Mouse (Mus musculus) forebrain, embryonic 16.5 days (tissue): ENCODE results near the gene Slc11a1. TPM values are rescaled to one million over a fixed set of nuclear protein-coding genes. Genes with fewer than 3 reads are reported as not detected.
A peak's percentile ranks its signal among the peaks of the same experiment; 100 is the strongest.

Experiments used
- ATAC-seq: fragments of 200-750 bp; cut with Nextera tagmentation; 2 replicates; pipeline ENCODE4 v1.8.0; 2017; ENCODE audit warnings: mild to moderate bottlenecking, moderate library complexity
- H3K27ac ChIP-seq: fragments of 300-500 bp; sonication (generic); 2 replicates; pipeline ENCODE4 v1.5.1; 2014; ENCODE audit warnings: low read length, control low read depth
- H3K27me3 ChIP-seq: fragments of 300-500 bp; sonication (generic); replicated peaks from 2 replicates; pipeline ENCODE4 v1.6.1; 2014; ENCODE audit warnings: low read length; ENCODE audit not compliant: control insufficient read depth, insufficient read depth
- H3K36me3 ChIP-seq: fragments of 300-500 bp; sonication (generic); 2 replicates; pipeline ENCODE4 v1.6.1; 2014; ENCODE audit not compliant: control insufficient read depth, insufficient read depth
- H3K4me1 ChIP-seq: fragments of 300-500 bp; sonication (generic); replicated peaks from 2 replicates; pipeline ENCODE4 v1.6.1; 2014; ENCODE audit warnings: low read length; ENCODE audit not compliant: control insufficient read depth, insufficient read depth
- H3K4me2 ChIP-seq: fragments of 300-500 bp; sonication (generic); 2 replicates; pipeline ENCODE4 v1.6.1; 2014; ENCODE audit warnings: mild to moderate bottlenecking, low read length, control low read depth
- H3K4me3 ChIP-seq: fragments of 300-500 bp; sonication (generic); replicated peaks from 2 replicates; pipeline ENCODE4 v1.5.1; 2014; ENCODE audit warnings: mild to moderate bottlenecking, low read length, control low read depth
- H3K9ac ChIP-seq: fragments of 300-500 bp; sonication (generic); replicated peaks from 2 replicates; pipeline ENCODE4 v1.6.1; 2014; ENCODE audit warnings: low read depth, low read length, control low read depth
- H3K9me3 ChIP-seq: fragments of 300-500 bp; sonication (generic); 2 replicates; pipeline ENCODE4 v1.6.1; 2016; ENCODE audit warnings: low read length; ENCODE audit not compliant: control insufficient read depth
- WGBS: fragments of 180-500 bp; shearing (Covaris S2); extraction: QIAGEN DNeasy Blood & Tissue Kit; methylation state at CpG from one replicate; pipeline ENCODE4 v1.1.7; 2014; 5-methylcytosine and 5-hydroxymethylcytosine counted together
- polyA plus RNA-seq: library from polyadenylated mRNA; unstranded; fragments of >200 nt; fragmentation: Nextera tagmentation; extraction: Ambion mirVana; gene quantifications from 2 replicates; pipeline ENCODE4 v1.2.1, GENCODE M21; 2015

The Slc11a1 gene
- polyA plus RNA-seq, 1 experiment from 2014 or later, result 1.5 TPM

DNA sequence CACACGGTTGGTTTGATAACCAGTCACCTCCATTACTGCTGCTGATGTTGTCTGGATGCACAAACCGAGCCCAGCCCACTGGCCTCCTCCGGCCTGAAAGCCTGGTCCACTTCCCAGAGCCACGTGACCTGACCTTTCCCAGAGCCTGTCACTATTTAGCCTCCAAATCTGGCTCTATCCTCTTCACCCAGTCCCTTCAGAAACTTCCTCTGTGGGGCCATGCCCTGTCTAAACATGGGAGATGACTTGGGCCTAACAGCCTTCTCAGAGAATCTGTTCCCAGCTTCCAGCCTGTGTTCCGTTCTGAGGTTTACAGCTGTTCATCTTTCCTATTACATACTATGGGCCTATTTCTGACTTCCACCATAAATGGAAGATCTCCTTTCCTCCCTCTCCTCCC is 11.6 kb upstream of the Slc11a1 start:
- H3K27ac ChIP-seq, result no peak overlapping the region
- no peak overlapping the region for H3K4me3 ChIP-seq
- no peak for ATAC-seq
- H3K9ac ChIP-seq, result no peak overlapping the region
- no peaks in the 10 kb centered on the region for H3K9me3 ChIP-seq
- H3K27me3 ChIP-seq, result no peaks in the 10 kb centered on the region
- no peaks in the 10 kb centered on the region for H3K4me1 ChIP-seq
- WGBS, result 78% methylated on average over 5 of the region's 5 CpGs
- no peak overlapping the region for H3K4me2 ChIP-seq
- no peaks in the 10 kb centered on the region for H3K36me3 ChIP-seq

DNA sequence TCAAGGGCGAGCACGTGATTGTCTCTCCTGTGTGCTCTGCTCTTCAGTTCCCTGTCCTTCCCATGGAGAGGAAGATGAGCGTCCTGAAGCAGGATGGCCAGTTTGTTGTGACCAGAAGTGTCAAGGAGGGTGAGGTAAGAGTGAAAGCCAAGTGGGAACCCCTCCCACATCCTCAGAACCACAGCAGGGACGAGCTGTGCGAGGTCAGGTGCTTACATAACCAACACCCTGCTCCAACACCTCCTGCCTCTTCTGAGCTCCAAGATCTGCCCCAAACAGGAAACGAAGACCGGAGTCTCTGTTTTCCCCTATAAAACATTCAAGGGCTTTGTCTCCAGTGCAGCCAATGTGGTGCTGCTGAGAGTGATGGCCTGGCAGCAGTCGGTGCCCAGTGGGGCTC is 10.7 kb upstream of the Slc11a1 start:
- no peak overlapping the region for H3K4me2 ChIP-seq
- H3K9ac ChIP-seq, result no peak overlapping the region
- no peak overlapping the region for H3K4me3 ChIP-seq
- no peaks in the 10 kb centered on the region for H3K4me1 ChIP-seq
- H3K27me3 ChIP-seq, result no peaks in the 10 kb centered on the region
- no peaks in the 10 kb centered on the region for H3K36me3 ChIP-seq
- H3K27ac ChIP-seq, result no peak overlapping the region
- H3K9me3 ChIP-seq, result no peaks in the 10 kb centered on the region
- ATAC-seq, result no peak
- WGBS, result 87% methylated on average over 8 of the region's 8 CpGs

- peak; percentile 65; the same call in 1 of the 2 replicates for ATAC-seq
- Histone ChIP-seq H3K27ac (no peak overlapping the region), H3K9ac (0 out of 2 replicates have a peak overlapping the region, but pooled peaks have one; percentile 38), H3K27me3 (no peaks in the 10 kb centered on the region), H3K9me3 (no peaks in the 10 kb centered on the region), H3K4me3 (peak overlapping the region; percentile 32), H3K4me1 (no peaks in the 10 kb centered on the region), H3K4me2 (peak overlapping the region; percentile 49), H3K36me3 (no peaks in the 10 kb centered on the region)
- 25% methylated on average over 34 of the region's 34 CpGs for WGBS
Observed at GRCm38 (mm10) chr1:74367886-74368645, 6.9 kb upstream of the Slc11a1 start.

- H3K4me3 ChIP-seq, result no peak overlapping the region
- no peaks in the 10 kb centered on the region for H3K4me1 ChIP-seq
- WGBS, result 50% methylated on average over 4 of the region's 4 CpGs
- no peak for ATAC-seq
- H3K4me2 ChIP-seq, result no peak overlapping the region
- no peak overlapping the region for H3K9ac ChIP-seq
- no peaks in the 10 kb centered on the region for H3K9me3 ChIP-seq
- no peak overlapping the region for H3K27ac ChIP-seq
- H3K27me3 ChIP-seq, result no peaks in the 10 kb centered on the region
- H3K36me3 ChIP-seq, result no peaks in the 10 kb centered on the region
Observed at GRCm38 (mm10) chr1:74370040-74370439, 5.0 kb upstream of the Slc11a1 start.

DNA sequence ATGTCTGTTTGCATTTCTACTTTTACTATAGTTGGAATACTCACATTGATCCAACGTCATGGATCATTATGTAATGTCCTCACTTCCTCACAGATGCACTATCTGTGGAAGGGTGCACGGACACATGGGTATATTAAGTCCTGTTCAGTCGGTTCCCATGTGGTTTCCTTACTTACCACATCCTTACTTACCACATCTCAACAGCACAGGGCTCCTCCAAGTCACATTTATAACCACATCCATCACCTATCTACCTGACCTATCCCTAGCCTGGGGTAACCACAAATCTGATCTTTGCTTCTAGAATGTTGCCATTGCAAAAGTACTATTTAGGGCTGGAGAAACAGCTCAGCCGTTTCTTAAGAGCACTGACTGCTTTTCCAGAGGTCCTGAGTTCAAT is 1.6 kb upstream of the Slc11a1 start:
- Histone ChIP-seq H3K4me3 (no peak overlapping the region), H3K27ac (no peak overlapping the region)

GRCm38 (mm10) chr1:74375561-74375960 is 566 bp downstream of the Slc11a1 start:
- Histone ChIP-seq H3K4me3 (no peak overlapping the region), H3K4me2 (no peak overlapping the region), H3K36me3 (no peaks in the 10 kb centered on the region), H3K4me1 (no peaks in the 10 kb centered on the region), H3K27me3 (no peaks in the 10 kb centered on the region), H3K9me3 (no peaks in the 10 kb centered on the region), H3K9ac (no peak overlapping the region), H3K27ac (no peak overlapping the region)
- 85% methylated on average over 10 of the region's 10 CpGs for WGBS
- ATAC-seq, result no peak

More for the DNA sequence above, 1.6 kb upstream of the Slc11a1 start:
- ATAC-seq, result no peak
- H3K4me2 ChIP-seq, result no peak overlapping the region
- no peaks in the 10 kb centered on the region for H3K27me3 ChIP-seq
- no peak overlapping the region for H3K9ac ChIP-seq
- H3K36me3 ChIP-seq, result no peaks in the 10 kb centered on the region
- H3K4me1 ChIP-seq, result no peaks in the 10 kb centered on the region
- WGBS, result 79% methylated on average over 4 of the region's 4 CpGs
- H3K9me3 ChIP-seq, result no peaks in the 10 kb centered on the region

- no peaks in the 10 kb centered on the region for H3K36me3 ChIP-seq
- H3K27ac ChIP-seq, result no peak overlapping the region
- WGBS, result 94% methylated on average over 4 of the region's 4 CpGs
- H3K9me3 ChIP-seq, result no peaks in the 10 kb centered on the region
- H3K27me3 ChIP-seq, result no peaks in the 10 kb centered on the region
- no peak overlapping the region for H3K4me3 ChIP-seq
- no peak overlapping the region for H3K4me2 ChIP-seq
- no peak overlapping the region for H3K9ac ChIP-seq
- H3K4me1 ChIP-seq, result no peaks in the 10 kb centered on the region
- no peak for ATAC-seq
Observed at GRCm38 (mm10) chr1:74376396-74376795, 1.4 kb downstream of the Slc11a1 start.

- H3K4me2 ChIP-seq, result no peak overlapping the region
- H3K4me3 ChIP-seq, result no peak overlapping the region
- no peak for ATAC-seq
- no peaks in the 10 kb centered on the region for H3K27me3 ChIP-seq
- no peaks in the 10 kb centered on the region for H3K4me1 ChIP-seq
- no peak overlapping the region for H3K27ac ChIP-seq
- no peak overlapping the region for H3K9ac ChIP-seq
- H3K36me3 ChIP-seq, result no peaks in the 10 kb centered on the region
- H3K9me3 ChIP-seq, result no peaks in the 10 kb centered on the region
- 85% methylated on average over 7 of the region's 7 CpGs for WGBS
Observed at GRCm38 (mm10) chr1:74379058-74379504, 4.1 kb downstream of the Slc11a1 start.

DNA sequence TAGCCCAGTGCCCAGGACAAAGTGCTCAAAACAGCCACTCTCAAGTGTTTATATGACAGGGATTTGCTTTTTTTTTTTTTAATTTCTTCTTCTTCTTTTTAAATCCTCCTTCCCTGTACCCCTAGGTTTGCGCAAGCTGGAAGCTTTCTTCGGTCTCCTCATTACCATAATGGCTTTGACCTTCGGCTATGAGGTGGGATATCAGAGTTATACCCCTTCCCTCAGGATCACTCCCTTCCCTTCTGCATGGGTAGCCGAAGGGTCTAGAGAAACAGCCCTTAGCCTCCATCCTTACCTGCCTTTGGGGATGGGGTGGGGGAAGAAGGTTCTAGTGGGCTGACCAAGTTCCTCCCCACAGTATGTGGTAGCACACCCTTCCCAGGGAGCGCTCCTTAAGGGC is 5.5 kb downstream of the Slc11a1 start:
- Histone ChIP-seq H3K27me3 (no peaks in the 10 kb centered on the region), H3K4me2 (no peak overlapping the region), H3K4me3 (no peak overlapping the region), H3K36me3 (no peaks in the 10 kb centered on the region), H3K27ac (no peak overlapping the region), H3K9ac (no peak overlapping the region), H3K4me1 (no peaks in the 10 kb centered on the region), H3K9me3 (no peaks in the 10 kb centered on the region)
- WGBS, result 88% methylated on average over 5 of the region's 5 CpGs
- ATAC-seq, result no peak
